8 mouse cellular contexts compared by ENCODE assay signal in genomic region chr3:104616155-104616554, GRCm38 (mm10). TPM values are rescaled to one million over a fixed set of nuclear protein-coding genes. Genes with fewer than 3 reads are reported as not detected.
DNase-seq lines count a peak whose midpoint lies in the region; ATAC-seq lines count a peak whose summit lies in the region.

No protein-coding gene starts in this region.

- 49% methylated on average over 8 of the region's 8 CpGs for WGBS in midbrain, embryonic 14.5 days
- WGBS in midbrain, embryonic 10.5 days, result 64% methylated on average over 8 of the region's 8 CpGs
- 46% methylated on average over 8 of the region's 8 CpGs for WGBS in liver, embryonic 12.5 days (ENCODE audit: insufficient replicate concordance)

- H3K27me3 ChIP-seq in midbrain, embryonic 14.5 days (ENCODE audit: control insufficient read depth, insufficient read depth, low read length), result no peaks in the 10 kb centered on the region
- no peaks in the 10 kb centered on the region for H3K27me3 ChIP-seq in midbrain, embryonic 10.5 days (ENCODE audit: low read depth, poor library complexity, severe bottlenecking)
- peaks cover 5% of the 10 kb centered on the region; the same call in 1 of the 2 replicates for H3K27me3 ChIP-seq in liver, embryonic 12.5 days (replicated peaks)

- H3K27ac ChIP-seq in midbrain, embryonic 14.5 days (replicated peaks; ENCODE audit: low read depth, low read length), result no peak overlapping the region
- no peak overlapping the region for H3K27ac ChIP-seq in midbrain, embryonic 10.5 days (replicated peaks)
- H3K27ac ChIP-seq in liver, embryonic 12.5 days, result no peak overlapping the region

- H3K36me3 ChIP-seq in midbrain, embryonic 14.5 days (ENCODE audit: control insufficient read depth, insufficient read depth, low read length), result no peaks in the 10 kb centered on the region
- H3K36me3 ChIP-seq in midbrain, embryonic 10.5 days, result no peaks in the 10 kb centered on the region
- H3K36me3 ChIP-seq in liver, embryonic 12.5 days, result no peaks in the 10 kb centered on the region

- no peak for ATAC-seq in midbrain, embryonic 14.5 days (ENCODE audit: low FRiP score, low TSS enrichment)
- ATAC-seq in liver, embryonic 12.5 days, result no peak

- H3K4me3 ChIP-seq in midbrain, embryonic 14.5 days (replicated peaks; ENCODE audit: low read depth, low read length), result no peak overlapping the region
- no peak overlapping the region for H3K4me3 ChIP-seq in midbrain, embryonic 10.5 days
- no peak overlapping the region for H3K4me3 ChIP-seq in liver, embryonic 12.5 days

- H3K9ac ChIP-seq in midbrain, embryonic 14.5 days (replicated peaks; ENCODE audit: low read length), result no peak overlapping the region
- no peak overlapping the region for H3K9ac ChIP-seq in liver, embryonic 12.5 days

- intact Hi-C loops in left cerebral cortex, postnatal 25 days (cut with DNase I), result no loop called here

- H3K9me3 ChIP-seq in midbrain, embryonic 14.5 days (ENCODE audit: control insufficient read depth, low read length), result no peaks in the 10 kb centered on the region
- H3K9me3 ChIP-seq in midbrain, embryonic 10.5 days (replicated peaks), result no peaks in the 10 kb centered on the region
- no peaks in the 10 kb centered on the region for H3K9me3 ChIP-seq in liver, embryonic 12.5 days (replicated peaks)

- DNase-seq in adrenal gland, postnatal 10 days, result peak; percentile 32
- DNase-seq in adrenal gland, adult 18-20 months (ENCODE audit: low spot score in 2 of 2), result no peak
- peak; percentile 11 for DNase-seq in midbrain, embryonic 14.5 days
- DNase-seq in midbrain, embryonic 10.5 days (ENCODE audit: low spot score), result no peak
- peak; percentile 31 to 76 for DNase-seq in left cerebral cortex, postnatal 25 days (ENCODE audit: low spot score in 2 of 2)
- peak; percentile 75 for DNase-seq in thymus, postnatal 25 days
- no peak for DNase-seq in kidney, postnatal 10 days

- no peak overlapping the region for H3K4me2 ChIP-seq in midbrain, embryonic 14.5 days (ENCODE audit: low read length)
- no peak overlapping the region for H3K4me2 ChIP-seq in liver, embryonic 12.5 days

- H3K4me1 ChIP-seq in midbrain, embryonic 14.5 days (ENCODE audit: control insufficient read depth, insufficient read depth, low read length), result no peaks in the 10 kb centered on the region
- H3K4me1 ChIP-seq in midbrain, embryonic 10.5 days, result peaks cover 9% of the 10 kb centered on the region; the same call in 1 of the 2 replicates
- H3K4me1 ChIP-seq in liver, embryonic 12.5 days, result no peaks in the 10 kb centered on the region

RNA-seq across cellular contexts. Expression of gene Slc16a1, which starts 22.3 kb away (rescaled TPM):
- 100 to 1,000 TPM; 104 to 117 TPM for total RNA-seq in adrenal gland, postnatal 10 days (2021)
- total RNA-seq in adrenal gland, adult 18-20 months (2021), result 100 to 1,000 TPM in 1 of 2 experiments, 10 to 100 TPM in 1; 49.3 to 122 TPM
- 7.4 and 8.9 TPM in 2 replicates for polyA plus RNA-seq in midbrain, embryonic 14.5 days (2014; fragmentation: Nextera tagmentation; extraction: Ambion mirVana)
- 32.8 and 44.3 TPM in 2 replicates for polyA plus RNA-seq in midbrain, embryonic 10.5 days (2016; fragmentation: Nextera tagmentation; extraction: Ambion mirVana)
- total RNA-seq in left cerebral cortex, postnatal 25 days (2021), result 10 to 100 TPM; 23.0 to 23.2 TPM
- polyA plus RNA-seq in liver, embryonic 12.5 days (2016; fragmentation: Nextera tagmentation; extraction: Ambion mirVana), result 95.7 and 96.9 TPM in 2 replicates

Comparison
In these comparisons a context has a peak if more than half of its experiments do, and no peak if none do; other contexts are left out.
1. DNase-seq: peak in adrenal gland, postnatal 10 days (single experiment), midbrain, embryonic 14.5 days (single experiment), left cerebral cortex, postnatal 25 days (2 of 2) and thymus, postnatal 25 days (single experiment); none in adrenal gland, adult 18-20 months (0 of 2), midbrain, embryonic 10.5 days (single experiment) and kidney, postnatal 10 days (single experiment).